Mouse (Mus musculus): Measurements from ENCODE around the gene Tll2. TPM values are rescaled to one million over a fixed set of nuclear protein-coding genes. Genes with fewer than 3 reads are reported as not detected.

The Tll2 gene
- polyA plus RNA-seq, 1 experiment from 2014 or later: 0.31 TPM

GRCm38 (mm10) chr19:41208326-41208725 is 1.7 kb upstream of the Tll2 start:
- Histone ChIP-seq H3K4me3 (ENCODE audit: low read depth, low read length) (no peak overlapping the region), H3K27me3 (ENCODE audit: control insufficient read depth, insufficient read depth, low read length) (peaks cover 16% of the 10 kb centered on the region), H3K4me2 (ENCODE audit: low read depth, low read length) (no peak overlapping the region), H3K36me3 (replicated peaks; ENCODE audit: control insufficient read depth, insufficient read depth, low read depth, low read length) (no peaks in the 10 kb centered on the region), H3K9me3 (replicated peaks; ENCODE audit: control insufficient read depth, low read length) (no peaks in the 10 kb centered on the region), H3K9ac (replicated peaks; ENCODE audit: low read length) (no peak overlapping the region), H3K27ac (replicated peaks; ENCODE audit: low read depth, low read length) (no peak overlapping the region), H3K4me1 (ENCODE audit: control insufficient read depth, insufficient read depth, low read length) (peaks cover 3% of the 10 kb centered on the region)
- WGBS: 70% methylated on average over 7 of the region's 7 CpGs
- DNase-seq (ENCODE audit: low spot score): no peak
- no peak for ATAC-seq (replicated peaks; ENCODE audit: insufficient number of reproducible peaks, low FRiP score, low TSS enrichment, low read depth)

- ATAC-seq (replicated peaks; ENCODE audit: insufficient number of reproducible peaks, low FRiP score, low TSS enrichment, low read depth) (peak; percentile 35; the same call in 1 of the 2 replicates), DNase-seq (ENCODE audit: low spot score) (peak; percentile 33)
- no peaks in the 10 kb centered on the region for H3K36me3 ChIP-seq (replicated peaks; ENCODE audit: control insufficient read depth, insufficient read depth, low read depth, low read length)
- H3K27ac ChIP-seq (replicated peaks; ENCODE audit: low read depth, low read length): no peak overlapping the region
- under 1% methylated on average over 46 of the region's 46 CpGs for WGBS
- H3K9ac ChIP-seq (replicated peaks; ENCODE audit: low read length): peak overlapping the region; percentile 4
- peaks cover 3% of the 10 kb centered on the region for H3K4me1 ChIP-seq (ENCODE audit: control insufficient read depth, insufficient read depth, low read length)
- H3K9me3 ChIP-seq (replicated peaks; ENCODE audit: control insufficient read depth, low read length): no peaks in the 10 kb centered on the region; the same call in 1 of the 2 replicates
- H3K27me3 ChIP-seq (ENCODE audit: control insufficient read depth, insufficient read depth, low read length): peaks cover 16% of the 10 kb centered on the region
- H3K4me2 ChIP-seq (ENCODE audit: low read depth, low read length): peak overlapping the region; percentile 91
- H3K4me3 ChIP-seq (ENCODE audit: low read depth, low read length): peak overlapping the region; percentile 36
Observed at GRCm38 (mm10) chr19:41206041-41206810, 409 bp downstream of the Tll2 start.

- no peaks in the 10 kb centered on the region for H3K36me3 ChIP-seq (replicated peaks; ENCODE audit: control insufficient read depth, insufficient read depth, low read depth, low read length)
- no peak for ATAC-seq (replicated peaks; ENCODE audit: insufficient number of reproducible peaks, low FRiP score, low TSS enrichment, low read depth)
- H3K9ac ChIP-seq (replicated peaks; ENCODE audit: low read length): no peak overlapping the region
- H3K27ac ChIP-seq (replicated peaks; ENCODE audit: low read depth, low read length): no peak overlapping the region
- DNase-seq (ENCODE audit: low spot score): peak; percentile 24
- H3K9me3 ChIP-seq (replicated peaks; ENCODE audit: control insufficient read depth, low read length): no peaks in the 10 kb centered on the region; the same call in 1 of the 2 replicates
- peaks cover 3% of the 10 kb centered on the region for H3K4me1 ChIP-seq (ENCODE audit: control insufficient read depth, insufficient read depth, low read length)
- WGBS: 68% methylated on average over 11 of the region's 11 CpGs
- no peak overlapping the region for H3K4me2 ChIP-seq (ENCODE audit: low read depth, low read length)
- H3K4me3 ChIP-seq (ENCODE audit: low read depth, low read length): no peak overlapping the region
- H3K27me3 ChIP-seq (ENCODE audit: control insufficient read depth, insufficient read depth, low read length): peaks cover 16% of the 10 kb centered on the region
Observed at GRCm38 (mm10) chr19:41204159-41205081, 2.2 kb downstream of the Tll2 start.

DNA sequence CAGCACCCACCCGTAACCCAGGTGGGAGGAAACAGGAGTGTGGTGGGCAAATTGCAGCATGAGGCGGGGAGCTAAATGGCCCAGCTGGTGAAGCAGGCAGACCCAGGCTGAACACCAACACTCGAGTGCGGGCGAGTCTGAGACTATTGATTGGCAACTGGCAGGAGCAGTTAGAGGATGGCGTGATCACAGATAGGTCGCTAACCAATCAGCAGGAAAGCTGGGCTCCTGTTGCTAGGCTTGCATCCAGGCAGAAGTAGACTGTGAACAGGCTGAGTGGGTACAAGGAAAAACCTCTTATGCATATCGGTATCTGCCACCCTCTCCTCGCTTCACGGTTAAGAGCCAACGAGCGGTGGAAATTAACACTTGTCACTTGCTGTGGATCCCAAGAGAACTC is 9.0 kb downstream of the Tll2 start:
- ATAC-seq (replicated peaks; ENCODE audit: insufficient number of reproducible peaks, low FRiP score, low TSS enrichment, low read depth) (no peak), DNase-seq (ENCODE audit: low spot score) (no peak)
- Histone ChIP-seq H3K4me2 (ENCODE audit: low read depth, low read length) (no peak overlapping the region), H3K9ac (replicated peaks; ENCODE audit: low read length) (no peak overlapping the region), H3K27ac (replicated peaks; ENCODE audit: low read depth, low read length) (no peak overlapping the region), H3K4me1 (ENCODE audit: control insufficient read depth, insufficient read depth, low read length) (no peaks in the 10 kb centered on the region), H3K36me3 (replicated peaks; ENCODE audit: control insufficient read depth, insufficient read depth, low read depth, low read length) (no peaks in the 10 kb centered on the region), H3K27me3 (ENCODE audit: control insufficient read depth, insufficient read depth, low read length) (no peaks in the 10 kb centered on the region), H3K9me3 (replicated peaks; ENCODE audit: control insufficient read depth, low read length) (no peaks in the 10 kb centered on the region; the same call in 1 of the 2 replicates), H3K4me3 (ENCODE audit: low read depth, low read length) (no peak overlapping the region)
- 85% methylated on average over 12 of the region's 12 CpGs for WGBS

- Histone ChIP-seq H3K4me1 (ENCODE audit: control insufficient read depth, insufficient read depth, low read length) (no peaks in the 10 kb centered on the region), H3K9me3 (replicated peaks; ENCODE audit: control insufficient read depth, low read length) (no peaks in the 10 kb centered on the region), H3K36me3 (replicated peaks; ENCODE audit: control insufficient read depth, insufficient read depth, low read depth, low read length) (no peaks in the 10 kb centered on the region), H3K4me2 (ENCODE audit: low read depth, low read length) (no peak overlapping the region), H3K4me3 (ENCODE audit: low read depth, low read length) (no peak overlapping the region), H3K27me3 (ENCODE audit: control insufficient read depth, insufficient read depth, low read length) (no peaks in the 10 kb centered on the region), H3K9ac (replicated peaks; ENCODE audit: low read length) (no peak overlapping the region), H3K27ac (replicated peaks; ENCODE audit: low read depth, low read length) (no peak overlapping the region)
- ATAC-seq (replicated peaks; ENCODE audit: insufficient number of reproducible peaks, low FRiP score, low TSS enrichment, low read depth) (no peak), DNase-seq (ENCODE audit: low spot score) (no peak)
- 64% methylated on average over 1 of the region's 1 CpGs for WGBS
Observed at GRCm38 (mm10) chr19:41193379-41193778, 13.3 kb downstream of the Tll2 start.

GRCm38 (mm10) chr19:41192953-41193352 is 13.7 kb downstream of the Tll2 start:
- Histone ChIP-seq H3K9ac (replicated peaks; ENCODE audit: low read length) (no peak overlapping the region), H3K9me3 (replicated peaks; ENCODE audit: control insufficient read depth, low read length) (no peaks in the 10 kb centered on the region), H3K4me2 (ENCODE audit: low read depth, low read length) (no peak overlapping the region), H3K36me3 (replicated peaks; ENCODE audit: control insufficient read depth, insufficient read depth, low read depth, low read length) (no peaks in the 10 kb centered on the region), H3K4me3 (ENCODE audit: low read depth, low read length) (no peak overlapping the region), H3K4me1 (ENCODE audit: control insufficient read depth, insufficient read depth, low read length) (no peaks in the 10 kb centered on the region), H3K27ac (replicated peaks; ENCODE audit: low read depth, low read length) (no peak overlapping the region), H3K27me3 (ENCODE audit: control insufficient read depth, insufficient read depth, low read length) (no peaks in the 10 kb centered on the region)
- 85% methylated on average over 4 of the region's 4 CpGs for WGBS
- ATAC-seq (replicated peaks; ENCODE audit: insufficient number of reproducible peaks, low FRiP score, low TSS enrichment, low read depth): no peak
- DNase-seq (ENCODE audit: low spot score): no peak

DNA sequence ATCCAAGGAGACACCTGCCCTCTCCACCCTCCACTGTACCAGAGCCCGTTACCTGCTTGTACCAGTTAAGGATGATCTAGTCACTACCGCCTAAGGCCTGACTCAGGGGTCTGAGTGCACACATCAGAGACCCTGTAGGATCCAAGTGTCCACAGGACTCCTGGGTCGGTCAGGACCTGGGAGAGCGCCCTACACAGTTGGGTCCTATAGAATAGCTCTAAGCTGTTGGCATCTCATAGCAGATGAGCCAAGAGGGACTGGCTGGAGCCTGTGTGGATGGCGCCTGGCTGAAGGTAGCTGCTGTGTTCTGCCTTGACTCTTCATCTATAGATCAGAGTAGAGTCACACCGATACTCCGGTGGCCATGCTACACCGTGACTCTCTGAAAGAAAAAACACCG is 14.9 kb downstream of the Tll2 start:
- Histone ChIP-seq H3K4me2 (ENCODE audit: low read depth, low read length) (no peak overlapping the region), H3K9me3 (replicated peaks; ENCODE audit: control insufficient read depth, low read length) (no peaks in the 10 kb centered on the region), H3K36me3 (replicated peaks; ENCODE audit: control insufficient read depth, insufficient read depth, low read depth, low read length) (no peaks in the 10 kb centered on the region), H3K9ac (replicated peaks; ENCODE audit: low read length) (no peak overlapping the region), H3K27me3 (ENCODE audit: control insufficient read depth, insufficient read depth, low read length) (no peaks in the 10 kb centered on the region), H3K4me1 (ENCODE audit: control insufficient read depth, insufficient read depth, low read length) (no peaks in the 10 kb centered on the region), H3K4me3 (ENCODE audit: low read depth, low read length) (no peak overlapping the region), H3K27ac (replicated peaks; ENCODE audit: low read depth, low read length) (no peak overlapping the region)
- 80% methylated on average over 9 of the region's 9 CpGs for WGBS
- peak; percentile 67 for DNase-seq (ENCODE audit: low spot score)
- no peak for ATAC-seq (replicated peaks; ENCODE audit: insufficient number of reproducible peaks, low FRiP score, low TSS enrichment, low read depth)

All from embryonic facial prominence, embryonic 11.5 days (tissue).